Mouse (Mus musculus): ENCODE results near the gene Ikzf2.

Ikzf2 gene

GRCm38 (mm10) chr1:69591889-69592288, 95.2 kb downstream of the Ikzf2 start:
- no peak for DNase-seq (ENCODE audit: low spot score in 2 of 2)

GRCm38 (mm10) chr1:69591328-69591801, 95.7 kb downstream of the Ikzf2 start:
- DNase-seq (ENCODE audit: low spot score in 2 of 2), result no peak

GRCm38 (mm10) chr1:69585546-69585945, 101.5 kb downstream of the Ikzf2 start:
- DNase-seq (ENCODE audit: low spot score in 2 of 2), result no peak

GRCm38 (mm10) chr1:69583932-69584659, 102.9 kb downstream of the Ikzf2 start:
- no peak for DNase-seq (ENCODE audit: low spot score in 2 of 2)

- DNase-seq (ENCODE audit: low spot score in 2 of 2), result no peak
Observed at GRCm38 (mm10) chr1:69578917-69579316, 108.1 kb downstream of the Ikzf2 start.

- DNase-seq (ENCODE audit: low spot score in 2 of 2), result no peak
Observed at GRCm38 (mm10) chr1:69559443-69560090, 127.5 kb downstream of the Ikzf2 start.

- no peak for DNase-seq (ENCODE audit: low spot score in 2 of 2)
Observed at GRCm38 (mm10) chr1:69555636-69556151, 131.4 kb downstream of the Ikzf2 start.

- DNase-seq (ENCODE audit: low spot score in 2 of 2), result no peak
Observed at GRCm38 (mm10) chr1:69549987-69550386, 137.1 kb downstream of the Ikzf2 start.

GRCm38 (mm10) chr1:69545885-69546253, 141.2 kb downstream of the Ikzf2 start:
- DNase-seq (ENCODE audit: low spot score in 2 of 2), result no peak

- no peak for DNase-seq (ENCODE audit: low spot score in 2 of 2)
Observed at GRCm38 (mm10) chr1:69545217-69545884, 141.7 kb downstream of the Ikzf2 start.

GRCm38 (mm10) chr1:69543774-69544597, 143.1 kb downstream of the Ikzf2 start:
- no peak for DNase-seq (ENCODE audit: low spot score in 2 of 2)

- DNase-seq (ENCODE audit: low spot score in 2 of 2), result no peak
Observed at GRCm38 (mm10) chr1:69542546-69542945, 144.5 kb downstream of the Ikzf2 start.

- no peak for DNase-seq (ENCODE audit: low spot score in 2 of 2)
Observed at GRCm38 (mm10) chr1:69538663-69539062, 148.4 kb downstream of the Ikzf2 start.

GRCm38 (mm10) chr1:69537619-69538018, 149.4 kb downstream of the Ikzf2 start:
- no peak for DNase-seq (ENCODE audit: low spot score in 2 of 2)

- DNase-seq (ENCODE audit: low spot score in 2 of 2), result no peak
Observed at GRCm38 (mm10) chr1:69535507-69535906, 151.5 kb downstream of the Ikzf2 start.

- DNase-seq (ENCODE audit: low spot score in 2 of 2), result no peak
Observed at GRCm38 (mm10) chr1:69533048-69533447, 154.0 kb downstream of the Ikzf2 start.

GRCm38 (mm10) chr1:69528696-69529095, 158.3 kb downstream of the Ikzf2 start:
- DNase-seq (ENCODE audit: low spot score in 2 of 2), result no peak

- no peak for DNase-seq (ENCODE audit: low spot score in 2 of 2)
Observed at GRCm38 (mm10) chr1:69521656-69522055, 165.4 kb downstream of the Ikzf2 start.

- no peak for DNase-seq (ENCODE audit: low spot score in 2 of 2)
Observed at GRCm38 (mm10) chr1:69519356-69519755, 167.7 kb downstream of the Ikzf2 start.

- DNase-seq (ENCODE audit: low spot score in 2 of 2), result no peak
Observed at GRCm38 (mm10) chr1:69518012-69518411, 169.0 kb downstream of the Ikzf2 start.

GRCm38 (mm10) chr1:69516144-69516543, 170.9 kb downstream of the Ikzf2 start:
- DNase-seq (ENCODE audit: low spot score in 2 of 2), result no peak
